Comparison of ENCODE assay signal across 31 mouse cellular contexts in the genomic region with DNA sequence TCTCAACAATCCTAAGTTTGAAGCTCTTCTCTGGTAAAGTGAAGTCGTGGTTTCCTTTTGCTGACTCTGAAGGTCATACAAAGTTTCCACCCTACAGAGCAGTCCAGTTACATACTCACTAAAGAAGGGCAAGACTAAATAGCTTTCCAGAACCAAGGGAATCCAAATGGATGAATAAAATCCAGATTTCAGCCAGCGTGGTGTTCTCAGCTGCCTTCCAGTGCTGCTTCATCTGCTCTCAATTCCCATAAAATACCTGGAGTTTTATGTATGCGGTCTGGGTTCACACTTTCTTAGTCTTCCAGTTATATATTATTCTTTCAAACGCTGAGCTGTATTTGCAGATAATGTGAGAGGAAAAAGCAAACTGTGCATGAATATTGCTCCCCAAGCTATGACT. TPM values are rescaled to one million over a fixed set of nuclear protein-coding genes. Genes with fewer than 3 reads are reported as not detected.
"Had no signal": no experiment of that assay in that cellular context is flagged by ENCODE, and none has a peak within 500 bp of the region (broad histone marks: within the 10 kb centered on the region; RNA-seq: fewer than 3 reads in every experiment).

No protein-coding gene starts in this region.

- ATAC-seq: forebrain, embryonic 13.5 days; forebrain, embryonic 14.5 days; forebrain, embryonic 15.5 days; forebrain, embryonic 16.5 days; forebrain, postnatal 0 days had no signal

- H3K9me3 ChIP-seq: embryonic facial prominence, embryonic 10.5 days; embryonic facial prominence, embryonic 12.5 days; embryonic facial prominence, embryonic 13.5 days; embryonic facial prominence, embryonic 15.5 days; forebrain, embryonic 10.5 days; forebrain, embryonic 12.5 days; forebrain, embryonic 13.5 days; forebrain, embryonic 15.5 days had no signal

- H3K27me3 ChIP-seq: embryonic facial prominence, embryonic 12.5 days; embryonic facial prominence, embryonic 13.5 days; embryonic facial prominence, embryonic 15.5 days; forebrain, embryonic 13.5 days; forebrain, embryonic 15.5 days had no signal

- DNase-seq: cerebellum, adult 2 months; cerebellum, adult 8-10 months; cerebellum, adult 9-10 months; cerebellum, adult 9-11 months; cerebellum, postnatal 10 days; cerebellum, postnatal 14 days; cerebellum, postnatal 25 days; cerebellum, postnatal 36 days; embryo, embryonic 11 days; forebrain, postnatal 0 days; gastrocnemius, adult 2 months; gastrocnemius, postnatal 10 days; gastrocnemius, postnatal 14 days; gastrocnemius, postnatal 25 days; gastrocnemius, postnatal 36 days; heart, adult 11 months; heart, adult 18-20 months; heart, adult 2 months had no signal

- H3K36me3 ChIP-seq: embryonic facial prominence, embryonic 10.5 days; embryonic facial prominence, embryonic 12.5 days; embryonic facial prominence, embryonic 13.5 days; embryonic facial prominence, embryonic 15.5 days; forebrain, embryonic 10.5 days; forebrain, embryonic 12.5 days; forebrain, embryonic 15.5 days had no signal

- H3K27ac ChIP-seq: embryonic facial prominence, embryonic 10.5 days; embryonic facial prominence, embryonic 12.5 days; embryonic facial prominence, embryonic 13.5 days; embryonic facial prominence, embryonic 15.5 days; forebrain, embryonic 10.5 days; forebrain, embryonic 12.5 days; forebrain, embryonic 13.5 days; forebrain, embryonic 15.5 days; gastrocnemius, adult 2 months; heart, adult 2 months had no signal

- H3K4me1 ChIP-seq: embryonic facial prominence, embryonic 10.5 days; embryonic facial prominence, embryonic 12.5 days; embryonic facial prominence, embryonic 13.5 days; embryonic facial prominence, embryonic 15.5 days; forebrain, embryonic 13.5 days; forebrain, embryonic 15.5 days had no signal

- H3K9ac ChIP-seq: embryonic facial prominence, embryonic 12.5 days; embryonic facial prominence, embryonic 13.5 days; embryonic facial prominence, embryonic 15.5 days; forebrain, embryonic 12.5 days; forebrain, embryonic 13.5 days; forebrain, embryonic 15.5 days; forebrain, postnatal 0 days had no signal

- H3K4me2 ChIP-seq: embryonic facial prominence, embryonic 12.5 days; embryonic facial prominence, embryonic 13.5 days; embryonic facial prominence, embryonic 15.5 days; forebrain, embryonic 12.5 days; forebrain, embryonic 13.5 days; forebrain, embryonic 15.5 days had no signal

- H3K4me3 ChIP-seq: embryonic facial prominence, embryonic 10.5 days; embryonic facial prominence, embryonic 12.5 days; embryonic facial prominence, embryonic 13.5 days; embryonic facial prominence, embryonic 15.5 days; erythroblast, embryonic 14.5 days; forebrain, embryonic 10.5 days; forebrain, embryonic 12.5 days; forebrain, embryonic 13.5 days; forebrain, embryonic 15.5 days; gastrocnemius, adult 2 months; heart, adult 2 months had no signal

RNA-seq across cellular contexts. Expression of a gene that starts 35.6 kb away (rescaled TPM):
- polyA plus RNA-seq: cortical plate, adult 2 months; erythroblast, embryonic 14.5 days; frontal cortex, adult 2 months had no signal

RNA-seq across cellular contexts. Expression of a gene that starts 52.8 kb away (rescaled TPM):
- polyA plus RNA-seq: cerebellum, adult 2 months; erythroblast, embryonic 14.5 days had no signal
